Mouse (Mus musculus) induced T-regulatory cell, adult 2 months (primary cell): ENCODE results near the gene Rpl19.

Experiments used
- DNase-seq: peaks from one replicate; pipeline ENCODE4 v3.0.0-alpha.2; 2012; ENCODE audit warnings: low read depth

Rpl19 gene

DNA sequence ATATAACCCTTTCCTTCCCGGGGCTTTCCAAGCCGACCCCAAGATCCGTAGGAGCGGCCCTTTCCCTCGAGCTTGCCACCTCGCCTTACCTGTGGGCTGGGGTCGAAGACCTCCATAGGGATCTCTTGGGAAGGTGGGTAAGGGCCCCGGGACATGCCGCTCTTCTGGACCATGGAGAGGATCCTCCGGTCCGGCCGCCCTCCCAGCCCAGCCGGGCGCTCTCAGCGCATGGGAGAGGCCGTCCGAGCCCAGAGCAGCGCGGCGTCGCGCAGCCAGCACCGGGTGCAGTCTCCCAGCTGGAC is 4.3 kb upstream of the Rpl19 start:
- no peak for DNase-seq

DNA sequence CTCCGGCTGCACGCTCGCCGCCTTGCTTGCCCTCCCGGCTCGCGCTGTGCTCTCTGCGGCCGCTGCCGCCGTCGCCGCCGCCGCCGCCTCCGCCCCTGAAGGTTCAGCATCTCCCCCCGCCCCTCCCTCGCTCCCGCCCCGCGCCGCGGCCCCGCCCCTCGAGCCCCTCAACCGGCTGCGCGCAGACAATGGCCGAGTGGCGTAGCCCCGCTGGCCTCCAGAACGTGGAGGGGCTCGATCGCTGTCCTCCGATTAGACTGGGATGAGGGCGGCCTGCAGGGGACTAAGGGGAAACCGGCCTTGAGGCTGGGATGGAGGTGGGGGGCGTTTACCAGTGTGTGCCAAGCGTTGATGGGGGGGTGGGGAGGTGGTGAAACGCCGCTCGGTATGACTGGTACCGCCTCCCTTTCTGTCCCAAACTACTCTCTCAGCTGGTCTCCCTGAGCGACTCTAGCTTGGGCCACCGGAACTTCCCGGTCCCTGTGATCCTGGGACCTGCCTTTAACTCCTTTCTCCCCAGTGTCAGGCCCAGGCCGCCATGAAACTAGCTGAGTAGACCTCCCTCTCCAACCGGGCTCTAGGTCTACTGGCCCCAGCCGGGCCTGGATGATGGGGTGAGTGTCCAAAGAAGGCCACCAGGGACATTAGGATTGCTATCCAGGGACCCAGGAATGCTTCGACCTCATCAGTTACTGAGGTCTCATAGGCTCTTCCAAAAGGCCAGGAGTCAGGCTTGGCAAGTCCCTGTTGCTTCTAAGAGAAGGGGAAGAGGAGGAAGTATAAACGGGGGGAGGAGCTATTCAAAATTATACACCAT is 3.7 kb upstream of the Rpl19 start, which contains the start of gene Cacnb1:
Gene Cacnb1, minus strand, starts transcription at position 480 of the 817 bp plus-strand sequence.
- peak; percentile 82 for DNase-seq

GRCm38 (mm10) chr11:98024516-98024915 is 2.0 kb upstream of the Rpl19 start:
- DNase-seq: no peak

GRCm38 (mm10) chr11:98026248-98026569 is 301 bp upstream of the Rpl19 start:
- no peak for DNase-seq

- DNase-seq: no peak
Observed at GRCm38 (mm10) chr11:98027297-98027688, 783 bp downstream of the Rpl19 start.

- DNase-seq: no peak
Observed at GRCm38 (mm10) chr11:98027785-98028184, 1.3 kb downstream of the Rpl19 start.

GRCm38 (mm10) chr11:98030701-98031442 is 4.4 kb downstream of the Rpl19 start:
- peak; percentile 46 for DNase-seq

DNA sequence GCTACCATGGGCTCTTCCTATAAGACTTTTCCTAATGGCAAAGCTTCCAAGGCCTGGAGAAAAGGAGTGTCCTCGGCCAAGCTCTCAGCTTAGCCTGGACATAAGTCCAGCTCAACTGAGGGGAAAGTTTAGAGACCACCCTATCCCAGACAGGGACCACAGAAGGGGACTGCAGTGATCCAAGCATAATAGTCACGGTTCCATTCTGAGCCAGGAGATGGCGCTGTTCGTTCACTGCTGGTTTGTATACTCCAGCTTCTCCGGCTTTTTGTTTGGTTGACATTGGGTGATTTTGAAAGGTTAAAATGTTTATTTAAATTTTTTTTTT is 4.9 kb downstream of the Rpl19 start:
- peak; percentile 91 for DNase-seq

- DNase-seq: no peak
Observed at GRCm38 (mm10) chr11:98034061-98034460, 7.6 kb downstream of the Rpl19 start.

DNA sequence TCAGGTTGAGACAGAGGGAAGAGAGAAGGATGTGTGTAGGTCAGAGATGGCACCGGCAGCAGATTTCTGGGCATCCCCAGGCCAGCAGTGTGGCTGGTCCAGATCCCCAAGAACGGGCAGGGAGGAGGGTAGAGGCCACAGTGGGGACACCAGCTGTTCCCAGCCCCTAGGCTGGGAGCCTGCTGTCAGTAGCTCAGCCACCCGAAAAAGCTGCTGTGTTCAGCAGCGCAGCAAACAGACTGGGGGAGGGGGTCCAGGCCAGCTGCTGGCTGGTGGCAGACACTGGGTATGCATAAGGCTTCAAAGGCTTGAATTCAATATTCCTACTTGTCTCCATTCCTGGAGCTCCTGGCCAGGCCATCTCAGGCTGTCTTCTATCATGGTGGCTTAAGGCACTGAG is 8.3 kb downstream of the Rpl19 start:
- DNase-seq: no peak

DNA sequence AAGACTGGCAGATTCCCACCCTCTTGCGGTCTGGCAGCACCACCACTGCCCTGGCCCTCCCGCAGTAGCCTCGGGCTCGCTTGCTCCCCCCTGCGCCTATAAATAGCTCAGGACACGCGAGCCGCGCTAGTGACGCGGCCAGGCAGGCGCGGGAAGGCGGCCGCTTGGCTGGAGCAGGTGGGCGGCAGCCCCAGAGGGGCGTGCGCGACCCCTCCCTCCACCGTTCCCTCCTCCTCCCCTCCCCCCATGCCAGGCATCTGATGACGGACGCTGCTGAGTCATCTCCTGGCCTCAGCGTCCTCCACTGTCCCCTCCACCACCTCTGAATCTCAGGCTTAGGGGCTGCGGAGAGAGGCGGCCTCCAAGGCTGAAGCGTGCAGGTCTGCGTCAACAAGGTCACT is 9.5 kb downstream of the Rpl19 start:
- peak; percentile 39 for DNase-seq

- DNase-seq: no peak
Observed at GRCm38 (mm10) chr11:98037871-98038270, 11.4 kb downstream of the Rpl19 start.

DNA sequence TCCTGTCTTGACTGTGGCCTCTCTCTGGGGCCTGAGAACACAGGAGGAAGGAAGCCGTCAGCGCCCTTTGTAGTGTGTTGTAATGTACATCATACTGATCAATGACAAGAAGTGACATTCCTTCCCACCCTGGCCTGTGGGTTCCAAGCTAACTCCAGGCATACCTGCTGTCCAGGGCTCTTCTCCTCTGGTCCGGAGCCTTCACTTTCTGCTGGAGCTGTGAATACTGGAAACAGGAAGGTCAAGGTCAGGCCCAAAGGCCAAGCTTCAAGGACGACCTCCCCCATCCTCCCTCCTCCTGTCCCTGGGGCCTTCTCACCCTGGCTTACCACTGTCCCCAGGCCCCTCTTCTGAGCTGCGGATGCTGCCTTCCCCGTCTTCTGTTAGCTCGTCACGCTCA is 14.5 kb downstream of the Rpl19 start:
- no peak for DNase-seq

DNA sequence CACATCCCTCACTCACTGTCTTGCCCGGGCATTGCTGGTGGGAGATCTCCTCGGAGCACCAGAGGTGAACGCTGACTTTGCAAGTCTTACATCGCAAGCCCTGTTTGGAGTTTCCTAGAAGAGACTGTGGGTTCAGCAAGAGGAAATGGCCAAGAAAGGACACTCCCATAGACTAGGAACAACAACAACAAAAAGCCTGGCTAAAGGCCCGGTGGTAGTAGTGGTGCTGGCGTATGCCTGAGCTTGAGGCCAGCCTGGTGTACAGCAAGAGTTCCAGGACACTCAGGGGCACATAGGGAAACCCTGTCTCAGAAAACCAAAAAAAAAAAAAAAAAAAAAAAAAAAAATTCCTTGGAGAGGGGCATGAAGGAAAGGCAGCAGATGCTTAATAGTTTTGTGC is 16.2 kb downstream of the Rpl19 start:
- DNase-seq: no peak

DNA sequence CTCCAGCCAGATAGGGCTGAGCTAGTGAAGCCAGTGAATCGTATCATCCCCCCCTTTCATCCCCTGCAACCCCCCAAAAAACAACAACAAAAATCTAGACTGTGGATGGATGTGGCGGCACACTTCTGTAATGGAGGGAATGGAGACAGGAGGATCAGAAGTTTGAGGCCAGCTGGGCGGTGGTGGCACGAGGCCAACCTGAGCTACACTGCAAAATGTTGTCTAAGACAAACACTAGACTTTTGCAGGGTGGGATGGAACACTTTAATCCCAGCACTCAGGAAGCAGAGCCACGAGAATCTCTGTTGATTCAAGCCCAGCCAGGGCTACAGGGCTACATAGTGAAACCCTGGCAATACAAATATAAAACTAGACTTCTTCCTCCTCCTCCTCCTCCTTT is 17.6 kb downstream of the Rpl19 start:
- no peak for DNase-seq

DNA sequence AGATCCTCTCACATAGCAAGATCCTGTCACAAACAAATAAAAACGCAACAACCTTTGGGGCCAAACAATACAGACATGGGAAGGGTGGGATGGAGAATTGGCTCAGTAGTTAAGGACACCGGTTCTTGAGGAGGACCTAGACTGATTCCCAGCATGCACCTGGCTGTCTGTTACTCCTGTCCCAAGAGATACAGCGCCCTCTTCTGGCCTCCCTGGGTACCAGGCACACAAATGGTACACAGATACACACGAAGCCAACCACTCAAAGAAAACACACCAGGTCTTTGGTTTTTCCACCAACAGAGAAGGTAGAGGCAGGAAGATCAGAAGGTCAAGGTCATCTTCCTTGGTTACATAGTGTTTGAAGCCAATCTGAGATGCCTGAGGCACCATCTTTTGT is 19.1 kb downstream of the Rpl19 start:
- peak; percentile 61 for DNase-seq

GRCm38 (mm10) chr11:98046466-98046865 is 20.0 kb downstream of the Rpl19 start:
- DNase-seq: no peak

DNA sequence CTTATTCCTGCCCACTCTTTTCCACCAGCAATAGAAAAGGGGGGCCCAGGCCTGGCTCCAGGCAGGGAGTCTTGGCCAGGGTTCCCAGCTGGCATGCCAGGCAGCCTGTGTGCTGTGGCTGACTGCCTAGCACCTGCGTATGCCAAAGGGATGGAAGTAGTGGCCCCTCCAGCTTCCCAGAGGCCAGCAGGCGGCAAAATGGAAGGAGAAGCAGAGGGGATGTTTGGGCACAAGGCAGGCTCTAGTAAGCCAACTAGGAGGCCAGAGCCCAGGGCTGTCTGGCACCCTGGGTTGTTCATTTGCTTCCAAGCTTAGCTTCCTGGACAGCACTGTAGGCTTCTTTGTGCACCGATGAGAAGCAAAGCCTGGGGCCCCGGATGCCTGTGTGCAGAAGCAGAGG is 21.2 kb downstream of the Rpl19 start:
- DNase-seq: no peak

DNA sequence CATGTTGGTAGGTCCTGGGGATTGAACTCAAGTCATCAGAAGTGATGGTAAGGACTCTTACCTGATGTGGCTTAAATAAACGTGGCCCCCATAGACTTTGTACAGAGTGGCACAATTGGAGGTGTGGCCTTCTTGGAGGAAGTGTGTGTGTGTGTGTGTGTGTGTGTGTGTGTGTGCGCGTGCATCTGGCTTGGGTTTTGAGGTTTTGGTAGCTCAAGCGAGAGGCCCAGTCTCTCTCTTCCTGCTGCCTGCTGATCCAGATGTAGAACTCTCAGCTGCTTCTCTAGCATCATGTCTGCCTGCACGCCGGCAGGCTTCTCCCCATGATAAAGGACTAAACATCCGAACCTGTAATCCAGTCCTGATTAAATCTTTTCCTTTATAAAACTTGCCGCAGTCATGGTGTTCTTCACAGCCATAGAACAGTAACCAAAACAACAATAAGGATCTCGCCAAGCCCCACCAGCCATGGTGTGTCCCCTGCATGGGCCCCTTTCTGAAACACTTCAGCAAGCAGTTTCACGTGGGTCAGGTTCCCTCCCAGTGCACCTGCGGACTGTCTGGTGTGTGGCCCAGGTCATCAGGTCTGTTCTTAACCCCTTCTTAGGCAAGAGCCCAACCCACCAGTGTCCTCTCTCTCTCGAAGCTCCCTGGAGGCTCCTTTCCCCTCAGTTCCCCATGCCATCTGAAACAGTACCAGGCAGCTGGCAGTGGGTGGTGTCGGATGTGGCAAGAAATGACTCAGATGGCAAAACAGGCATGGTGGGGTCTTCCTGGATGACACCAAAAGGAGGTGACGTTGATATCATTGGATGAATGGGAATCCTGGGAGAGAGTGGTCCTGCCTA is 23.4 kb downstream of the Rpl19 start:
- peak; percentile 56 for DNase-seq

- DNase-seq: no peak
Observed at GRCm38 (mm10) chr11:98050520-98050815, 24.0 kb downstream of the Rpl19 start.

GRCm38 (mm10) chr11:98050940-98051339 is 24.4 kb downstream of the Rpl19 start:
- DNase-seq: no peak

DNA sequence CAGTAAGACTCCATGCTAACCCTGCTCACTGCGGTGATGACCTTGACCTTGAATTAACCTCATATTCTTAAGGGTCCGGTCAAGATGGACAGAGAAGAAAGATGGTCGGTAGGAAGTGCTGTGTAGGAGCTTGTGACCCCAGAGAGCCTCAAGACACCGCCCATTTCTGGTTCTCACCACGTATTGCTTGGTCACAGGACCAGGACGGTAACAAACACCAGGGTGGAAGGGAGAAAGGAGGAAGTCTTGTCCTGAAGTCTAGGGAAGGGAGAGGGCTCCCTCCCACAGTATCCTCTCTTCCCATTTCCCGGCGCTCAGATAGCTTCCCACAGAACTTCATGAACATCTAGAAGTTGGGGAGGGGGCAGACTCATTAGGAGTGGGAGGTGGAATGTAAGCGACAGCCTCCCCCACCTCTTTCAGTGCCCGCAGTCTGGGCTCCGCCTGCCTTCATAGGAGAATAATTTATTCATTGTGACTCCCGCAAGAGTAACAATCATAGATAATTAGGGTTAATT is 25.2 kb downstream of the Rpl19 start:
- DNase-seq: no peak
